Mouse (Mus musculus) hindbrain, embryonic 12.5 days (tissue): ENCODE measurements around the gene Rbms3. TPM values are rescaled to one million over a fixed set of nuclear protein-coding genes. Genes with fewer than 3 reads are reported as not detected.

ENCODE experiments used
- ATAC-seq: fragments of 200-750 bp; cut with Nextera tagmentation; 2 replicates; pipeline ENCODE4 v1.8.0; 2017; ENCODE audit warnings: moderate TSS enrichment; ENCODE audit not compliant: low FRiP score
- H3K27ac ChIP-seq: fragments of 300-500 bp; sonication (generic); 2 replicates; pipeline ENCODE4 v1.5.1; 2016; ENCODE audit warnings: mild to moderate bottlenecking
- H3K27me3 ChIP-seq: fragments of 300-500 bp; sonication (generic); 2 replicates; pipeline ENCODE4 v1.6.1; 2016; ENCODE audit warnings: mild to moderate bottlenecking
- H3K36me3 ChIP-seq: fragments of 300-500 bp; sonication (generic); 2 replicates; pipeline ENCODE4 v1.6.1; 2016; ENCODE audit warnings: mild to moderate bottlenecking
- H3K4me1 ChIP-seq: fragments of 300-500 bp; sonication (generic); 2 replicates; pipeline ENCODE4 v1.6.1; 2016
- H3K4me2 ChIP-seq: fragments of 300-500 bp; sonication (generic); replicated peaks from 2 replicates; pipeline ENCODE4 v1.6.1; 2016; ENCODE audit warnings: mild to moderate bottlenecking
- H3K4me3 ChIP-seq: fragments of 300-500 bp; sonication (generic); 2 replicates; pipeline ENCODE4 v1.5.1; 2016; ENCODE audit warnings: mild to moderate bottlenecking
- H3K9ac ChIP-seq: fragments of 300-500 bp; sonication (generic); 2 replicates; pipeline ENCODE4 v1.6.1; 2016; ENCODE audit warnings: mild to moderate bottlenecking, moderate library complexity
- H3K9me3 ChIP-seq: fragments of 300-500 bp; sonication (generic); replicated peaks from 2 replicates; pipeline ENCODE4 v1.6.1; 2016; ENCODE audit warnings: mild to moderate bottlenecking
- WGBS: fragments of 180-500 bp; shearing (Covaris S2); methylation state at CpG from one replicate; pipeline ENCODE4 v1.1.7; 2016; 5-methylcytosine and 5-hydroxymethylcytosine counted together
- polyA plus RNA-seq: library from polyadenylated mRNA; unstranded; fragments of >200 nt; fragmentation: Nextera tagmentation; extraction: Ambion mirVana; gene quantifications from 2 replicates; pipeline ENCODE4 v1.2.1, GENCODE M21; 2016

Gene Rbms3
- polyA plus RNA-seq, 1 experiment from 2014 or later: 58.7 TPM

GRCm38 (mm10) chr9:116911781-116912492 is 717.8 kb downstream of the Rbms3 start:
- Histone ChIP-seq H3K9ac (no peak overlapping the region), H3K9me3 (no peaks in the 10 kb centered on the region), H3K4me3 (no peak overlapping the region), H3K4me1 (no peaks in the 10 kb centered on the region), H3K27me3 (peaks cover 43% of the 10 kb centered on the region), H3K36me3 (no peaks in the 10 kb centered on the region), H3K27ac (no peak overlapping the region), H3K4me2 (no peak overlapping the region)
- 26% methylated on average over 2 of the region's 2 CpGs for WGBS
- ATAC-seq: no peak

- no peak overlapping the region for H3K9ac ChIP-seq
- WGBS: 79% methylated on average over 4 of the region's 4 CpGs
- no peak overlapping the region for H3K4me3 ChIP-seq
- H3K9me3 ChIP-seq: no peaks in the 10 kb centered on the region
- 0 out of 2 replicates have a peak, but pooled peaks cover 4% of the 10 kb centered on the region for H3K4me1 ChIP-seq
- H3K36me3 ChIP-seq: no peaks in the 10 kb centered on the region
- no peak for ATAC-seq
- peaks cover 19% of the 10 kb centered on the region for H3K27me3 ChIP-seq
- H3K27ac ChIP-seq: no peak overlapping the region
- no peak overlapping the region for H3K4me2 ChIP-seq
Observed at GRCm38 (mm10) chr9:116909511-116909910, 720.2 kb downstream of the Rbms3 start.

- Histone ChIP-seq H3K4me1 (0 out of 2 replicates have a peak, but pooled peaks cover 6% of the 10 kb centered on the region), H3K4me3 (no peak overlapping the region), H3K36me3 (no peaks in the 10 kb centered on the region), H3K27me3 (peaks cover 7% of the 10 kb centered on the region; the same call in 1 of the 2 replicates), H3K9me3 (no peaks in the 10 kb centered on the region), H3K27ac (no peak overlapping the region), H3K4me2 (no peak overlapping the region), H3K9ac (no peak overlapping the region)
- 66% methylated on average over 4 of the region's 4 CpGs for WGBS
- no peak for ATAC-seq
Observed at GRCm38 (mm10) chr9:116906955-116907354, 722.8 kb downstream of the Rbms3 start.

GRCm38 (mm10) chr9:116905646-116906045 is 724.1 kb downstream of the Rbms3 start:
- WGBS: 77% methylated on average over 2 of the region's 2 CpGs
- ATAC-seq: no peak; the same call in 1 of the 2 replicates
- H3K4me2 ChIP-seq: no peak overlapping the region
- no peaks in the 10 kb centered on the region for H3K36me3 ChIP-seq
- 0 out of 2 replicates have a peak, but pooled peaks cover 6% of the 10 kb centered on the region for H3K4me1 ChIP-seq
- H3K27ac ChIP-seq: no peak overlapping the region
- no peak overlapping the region for H3K9ac ChIP-seq
- peaks cover 7% of the 10 kb centered on the region; the same call in 1 of the 2 replicates for H3K27me3 ChIP-seq
- H3K4me3 ChIP-seq: no peak overlapping the region
- H3K9me3 ChIP-seq: no peaks in the 10 kb centered on the region

- Histone ChIP-seq H3K4me1 (0 out of 2 replicates have a peak, but pooled peaks cover 10% of the 10 kb centered on the region), H3K9ac (no peak overlapping the region), H3K36me3 (no peaks in the 10 kb centered on the region), H3K9me3 (no peaks in the 10 kb centered on the region), H3K27me3 (0 out of 2 replicates have a peak, but pooled peaks cover 3% of the 10 kb centered on the region), H3K4me3 (no peak overlapping the region), H3K27ac (no peak overlapping the region), H3K4me2 (no peak overlapping the region)
- no peak for ATAC-seq
- WGBS: 60% methylated on average over 11 of the region's 11 CpGs
Observed at GRCm38 (mm10) chr9:116903304-116903993, 726.3 kb downstream of the Rbms3 start.

GRCm38 (mm10) chr9:116899403-116899802 is 730.3 kb downstream of the Rbms3 start:
- no peaks in the 10 kb centered on the region for H3K36me3 ChIP-seq
- H3K9me3 ChIP-seq: no peaks in the 10 kb centered on the region
- WGBS: 77% methylated on average over 15 of the region's 15 CpGs
- no peak for ATAC-seq
- H3K9ac ChIP-seq: no peak overlapping the region
- H3K27me3 ChIP-seq: no peaks in the 10 kb centered on the region
- H3K4me1 ChIP-seq: 0 out of 2 replicates have a peak, but pooled peaks cover 6% of the 10 kb centered on the region
- H3K4me3 ChIP-seq: no peak overlapping the region
- H3K27ac ChIP-seq: no peak overlapping the region
- no peak overlapping the region for H3K4me2 ChIP-seq

GRCm38 (mm10) chr9:116886973-116887680 is 742.6 kb downstream of the Rbms3 start:
- no peak overlapping the region for H3K4me2 ChIP-seq
- no peaks in the 10 kb centered on the region for H3K36me3 ChIP-seq
- no peak overlapping the region for H3K4me3 ChIP-seq
- no peak overlapping the region for H3K27ac ChIP-seq
- H3K4me1 ChIP-seq: peaks cover 4% of the 10 kb centered on the region; the same call in 1 of the 2 replicates
- H3K9me3 ChIP-seq: no peaks in the 10 kb centered on the region
- WGBS: 83% methylated on average over 9 of the region's 9 CpGs
- H3K27me3 ChIP-seq: no peaks in the 10 kb centered on the region
- no peak for ATAC-seq
- no peak overlapping the region for H3K9ac ChIP-seq

- WGBS: 80% methylated on average over 5 of the region's 5 CpGs
- H3K4me1 ChIP-seq: no peaks in the 10 kb centered on the region
- no peak overlapping the region for H3K4me3 ChIP-seq
- no peak for ATAC-seq
- no peaks in the 10 kb centered on the region for H3K9me3 ChIP-seq
- no peak overlapping the region for H3K9ac ChIP-seq
- H3K27ac ChIP-seq: no peak overlapping the region
- H3K4me2 ChIP-seq: no peak overlapping the region
- H3K27me3 ChIP-seq: no peaks in the 10 kb centered on the region
- no peaks in the 10 kb centered on the region for H3K36me3 ChIP-seq
Observed at GRCm38 (mm10) chr9:116885617-116886016, 744.1 kb downstream of the Rbms3 start.

GRCm38 (mm10) chr9:116880503-116880902 is 749.2 kb downstream of the Rbms3 start:
- H3K4me2 ChIP-seq: no peak overlapping the region
- H3K9me3 ChIP-seq: no peaks in the 10 kb centered on the region
- no peak for ATAC-seq
- no peak overlapping the region for H3K27ac ChIP-seq
- H3K4me1 ChIP-seq: no peaks in the 10 kb centered on the region
- no peaks in the 10 kb centered on the region for H3K36me3 ChIP-seq
- no peaks in the 10 kb centered on the region for H3K27me3 ChIP-seq
- 84% methylated on average over 4 of the region's 4 CpGs for WGBS
- H3K9ac ChIP-seq: no peak overlapping the region
- H3K4me3 ChIP-seq: no peak overlapping the region

- H3K4me2 ChIP-seq: no peak overlapping the region
- no peak overlapping the region for H3K4me3 ChIP-seq
- H3K9me3 ChIP-seq: no peaks in the 10 kb centered on the region
- no peaks in the 10 kb centered on the region for H3K4me1 ChIP-seq
- no peak overlapping the region for H3K9ac ChIP-seq
- H3K27ac ChIP-seq: no peak overlapping the region
- no peaks in the 10 kb centered on the region for H3K36me3 ChIP-seq
- no peaks in the 10 kb centered on the region for H3K27me3 ChIP-seq
- 92% methylated on average over 10 of the region's 10 CpGs for WGBS
- no peak for ATAC-seq
Observed at GRCm38 (mm10) chr9:116879600-116880457, 749.9 kb downstream of the Rbms3 start.

- H3K9ac ChIP-seq: no peak overlapping the region
- H3K4me3 ChIP-seq: no peak overlapping the region
- no peaks in the 10 kb centered on the region for H3K36me3 ChIP-seq
- H3K9me3 ChIP-seq: no peaks in the 10 kb centered on the region
- no peak for ATAC-seq
- no peaks in the 10 kb centered on the region for H3K27me3 ChIP-seq
- WGBS: 78% methylated on average over 3 of the region's 3 CpGs
- no peak overlapping the region for H3K27ac ChIP-seq
- H3K4me2 ChIP-seq: no peak overlapping the region
- 0 out of 2 replicates have a peak, but pooled peaks cover 4% of the 10 kb centered on the region for H3K4me1 ChIP-seq
Observed at GRCm38 (mm10) chr9:116876786-116877185, 752.9 kb downstream of the Rbms3 start.
